Mouse (Mus musculus): ENCODE results near the gene Hpcal4.
"Not testable (repeated sequence)": the region's sequence is repeated elsewhere in the genome, so short reads cannot be mapped to it uniquely, and the experiment has no call there.

The Hpcal4 gene

DNA sequence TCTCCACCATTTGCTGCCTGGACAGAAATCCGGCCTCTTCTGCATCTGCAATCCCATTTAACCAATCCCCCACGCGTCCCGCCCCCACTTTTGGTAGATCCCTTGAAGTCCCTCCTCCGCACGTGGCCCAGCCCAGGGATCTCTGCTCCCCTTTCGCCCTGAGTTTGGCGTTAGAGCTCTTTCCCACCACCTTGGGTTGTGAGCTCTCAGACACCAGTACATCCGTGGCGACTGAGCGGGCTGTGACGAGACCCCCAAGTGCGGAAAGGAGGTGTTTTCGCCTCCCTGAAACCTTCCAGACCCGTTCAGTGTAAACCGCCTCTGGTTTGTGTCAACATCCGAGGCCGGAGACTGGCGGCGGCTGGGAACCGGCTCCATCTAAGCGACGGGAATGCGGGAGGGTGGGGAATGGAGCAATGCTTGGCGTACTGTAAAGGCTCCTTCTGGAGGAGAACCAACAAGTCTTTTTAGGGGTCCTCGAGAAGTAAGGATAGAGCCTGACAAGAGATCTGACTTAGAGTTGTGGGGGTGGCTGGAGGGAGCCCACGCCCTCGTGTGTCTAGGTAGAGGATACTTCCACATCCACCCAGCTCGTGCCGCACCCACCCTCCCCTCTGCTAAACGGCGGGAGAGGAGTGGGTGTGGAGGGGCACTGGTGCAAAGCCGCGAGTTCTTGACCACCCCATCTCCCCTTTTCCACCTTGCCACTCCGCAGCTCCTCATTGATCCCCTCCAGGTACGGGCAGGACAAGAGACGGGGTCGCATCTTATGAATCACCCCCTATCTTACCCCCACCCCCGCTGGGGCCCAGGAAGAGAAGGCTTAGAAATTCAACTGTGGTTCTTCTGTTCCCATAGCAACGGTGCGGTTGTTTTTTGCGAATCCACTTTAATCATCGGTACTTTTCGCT is at the start of gene Hpcal4:
Gene Hpcal4 (plus strand): TSS at position 900 of the 911 bp plus-strand sequence.
- DNase-seq (ENCODE audit: low spot score) = peak; percentile 74

DNA sequence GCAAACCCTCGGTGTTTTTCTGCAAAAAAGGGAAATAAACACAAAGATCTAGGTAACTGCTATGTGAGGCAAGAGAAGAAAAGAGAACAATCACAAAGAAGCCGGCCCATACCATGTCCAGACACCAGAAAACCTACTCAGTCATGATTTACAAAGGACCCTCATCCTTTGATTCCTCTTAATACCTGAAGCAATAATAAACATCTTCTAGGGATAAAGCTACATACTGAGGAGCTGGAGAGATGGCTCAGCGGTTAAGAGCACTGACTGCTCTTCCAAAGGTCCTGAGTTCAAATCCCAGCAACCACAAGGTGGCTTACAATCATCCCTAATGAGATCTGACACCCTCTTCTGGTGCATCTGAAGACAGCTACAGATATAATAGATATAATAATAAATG is 45.5 kb upstream of the Hpcal4 start:
- DNase-seq (ENCODE audit: low spot score) = no peak

DNA sequence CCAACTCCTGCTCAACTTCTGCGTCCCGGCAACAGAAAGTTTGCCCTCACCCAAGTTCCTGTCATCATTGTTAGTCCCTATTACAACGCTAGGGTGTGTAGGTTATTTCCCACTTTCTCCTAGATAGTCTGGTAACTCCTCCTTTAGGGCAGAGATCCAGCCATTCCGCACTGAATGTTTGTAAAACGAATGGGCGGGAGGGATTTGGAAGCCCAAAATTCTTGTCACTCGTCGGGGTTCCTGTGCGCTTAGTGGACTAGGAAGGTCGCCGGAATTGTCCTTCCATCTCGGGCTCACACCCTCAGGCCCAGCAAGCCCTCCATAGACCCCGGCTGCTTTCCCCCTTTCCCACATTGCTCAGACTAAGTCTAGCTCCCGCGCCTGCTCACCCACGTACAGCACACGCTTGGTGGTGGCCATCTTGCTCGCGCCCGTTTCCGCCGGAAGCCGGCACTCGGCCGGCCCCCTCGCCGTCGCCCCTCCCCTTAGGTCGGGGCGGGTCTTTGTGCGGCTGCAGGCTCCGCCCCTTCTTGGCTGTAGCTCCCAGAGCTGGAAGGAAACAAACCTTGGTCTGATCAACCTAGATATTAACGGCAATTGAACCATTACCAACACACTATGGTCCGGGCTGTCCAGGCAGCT is 43.4 kb upstream of the Hpcal4 start, which contains the start of gene Ppie:
Gene Ppie (minus strand): TSS at position 439 of the 642 bp plus-strand sequence.
- DNase-seq (ENCODE audit: low spot score) = peak; percentile 93

DNA sequence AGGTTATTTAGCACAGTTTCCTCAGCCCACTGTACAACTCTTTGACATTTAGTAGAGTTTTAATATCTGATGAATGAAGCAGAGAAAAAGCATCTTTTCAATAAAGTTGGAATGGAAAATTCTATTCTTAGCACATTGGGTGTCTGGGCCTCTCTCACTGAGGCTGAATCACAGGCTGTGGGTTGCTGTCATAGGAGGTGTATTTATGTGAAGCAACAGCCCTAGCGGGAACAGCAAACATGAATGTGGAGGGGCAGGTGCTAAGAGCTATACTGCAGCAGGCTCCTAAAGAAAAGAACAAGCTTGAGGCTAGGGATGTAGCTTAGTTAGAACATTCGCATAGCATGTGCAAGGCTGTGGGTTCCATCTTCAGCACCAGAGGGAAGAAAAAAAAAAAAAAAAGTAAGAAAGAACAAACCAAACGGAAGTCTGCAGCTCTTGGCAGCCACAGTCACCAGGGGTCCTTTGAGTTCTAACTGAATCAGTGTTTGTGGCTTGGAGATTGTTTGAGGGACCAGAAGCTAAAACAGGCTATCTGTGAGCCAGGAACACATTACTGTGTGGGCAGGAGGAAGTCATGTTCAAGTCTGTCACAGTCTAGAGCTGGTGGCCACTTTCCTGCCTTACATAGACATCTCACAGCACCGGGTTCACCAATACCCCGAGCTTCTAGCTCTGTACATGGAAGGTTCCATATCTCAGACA is 35.4 kb upstream of the Hpcal4 start:
- no peak for DNase-seq (ENCODE audit: low spot score)

DNA sequence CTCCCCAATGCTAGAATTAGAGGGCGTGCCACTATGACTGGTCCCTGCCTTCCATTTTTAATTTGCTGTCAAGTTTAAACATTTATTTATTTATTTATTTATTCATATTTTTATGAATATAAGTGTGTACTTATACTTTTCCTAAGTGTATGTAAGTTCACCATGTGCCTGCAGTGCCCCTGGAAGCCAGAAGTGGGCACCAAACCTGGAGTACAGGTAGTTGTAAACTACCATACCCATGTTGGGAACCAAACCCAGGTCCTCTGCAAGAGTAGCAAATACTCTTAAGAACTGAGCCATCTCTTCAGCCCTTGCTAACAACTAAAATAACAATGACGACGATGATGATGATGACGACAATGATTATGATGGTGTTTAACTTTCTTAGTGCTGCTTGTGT is 31.0 kb upstream of the Hpcal4 start:
- no peak for DNase-seq (ENCODE audit: low spot score)

DNA sequence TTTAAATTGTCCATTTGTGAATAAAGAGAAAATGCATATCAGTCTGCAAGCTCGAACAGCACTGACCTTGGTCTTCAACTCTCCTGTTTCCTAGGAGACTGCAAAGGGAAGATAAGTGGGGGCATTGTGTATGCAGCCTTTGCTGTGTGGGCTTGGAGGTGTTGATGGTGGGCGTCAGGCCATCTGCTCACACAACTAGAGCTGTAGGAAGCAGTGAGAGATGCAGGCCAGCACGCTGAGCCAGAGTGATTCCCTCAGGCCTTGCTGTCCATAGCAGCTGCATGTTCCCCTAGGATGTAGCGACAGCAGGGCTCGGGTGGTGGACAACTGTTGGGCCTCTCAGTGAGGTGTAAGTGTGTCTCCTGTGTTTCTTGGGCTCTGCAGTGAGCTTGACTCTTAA is 30.1 kb upstream of the Hpcal4 start:
- no peak for DNase-seq (ENCODE audit: low spot score)

DNA sequence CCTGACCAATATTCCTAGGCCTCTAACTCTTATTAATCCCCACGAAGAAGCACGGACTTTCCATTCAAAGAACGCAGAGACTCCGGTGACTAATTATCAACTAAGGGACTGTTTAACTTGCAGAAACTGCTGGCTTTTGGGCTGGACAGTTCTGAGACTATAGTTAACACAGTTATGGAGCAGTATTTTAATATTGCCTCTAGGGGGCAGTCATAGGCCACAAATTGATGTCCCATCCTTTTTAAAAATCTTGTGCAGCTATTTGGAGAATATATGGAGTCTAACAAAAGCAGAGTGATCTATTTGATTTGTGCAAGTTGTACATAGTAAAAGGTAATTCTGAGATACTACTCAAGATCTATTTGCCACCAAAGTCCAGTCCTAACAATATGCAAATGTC is 28.0 kb upstream of the Hpcal4 start:
- DNase-seq (ENCODE audit: low spot score) = peak; percentile 78

DNA sequence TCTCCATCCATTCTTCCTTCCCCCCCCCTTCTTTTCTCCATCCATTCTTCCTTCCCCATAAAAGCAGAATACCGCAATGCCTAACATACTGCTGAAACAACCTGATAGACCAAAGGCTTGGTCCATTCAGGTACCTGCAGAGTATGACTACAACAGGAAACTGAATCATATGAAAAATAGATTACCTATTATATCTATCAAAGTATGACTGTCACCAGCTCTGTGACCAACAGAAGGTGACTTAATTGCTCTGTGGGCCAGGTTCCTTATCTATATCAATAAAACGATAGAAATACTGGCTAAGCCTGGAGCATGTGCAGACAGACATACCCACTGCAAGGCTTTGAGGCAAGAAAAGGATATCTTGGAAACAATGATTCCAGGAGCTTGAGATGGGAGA is 27.6 kb upstream of the Hpcal4 start:
- no peak for DNase-seq (ENCODE audit: low spot score)

DNA sequence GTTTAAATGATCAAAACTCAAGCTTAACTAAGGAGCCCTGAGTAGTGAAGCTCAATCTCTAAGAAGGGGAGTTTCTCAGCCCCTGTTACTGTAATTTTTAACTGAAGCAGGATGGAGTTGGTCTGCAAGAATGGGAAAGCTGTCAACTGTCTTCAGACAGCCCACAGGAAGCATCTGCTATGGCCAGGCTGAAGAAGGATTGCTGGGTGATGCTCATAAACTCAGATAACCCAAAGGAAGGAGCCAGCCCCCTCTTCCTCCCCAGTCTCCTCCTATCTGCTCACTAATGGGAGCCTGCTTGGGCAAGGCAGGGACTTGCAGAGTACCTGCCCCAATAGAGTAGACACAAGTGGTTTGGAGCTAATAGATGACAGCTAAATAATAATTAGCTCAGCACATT is 27.2 kb upstream of the Hpcal4 start:
- DNase-seq (ENCODE audit: low spot score) = no peak

DNA sequence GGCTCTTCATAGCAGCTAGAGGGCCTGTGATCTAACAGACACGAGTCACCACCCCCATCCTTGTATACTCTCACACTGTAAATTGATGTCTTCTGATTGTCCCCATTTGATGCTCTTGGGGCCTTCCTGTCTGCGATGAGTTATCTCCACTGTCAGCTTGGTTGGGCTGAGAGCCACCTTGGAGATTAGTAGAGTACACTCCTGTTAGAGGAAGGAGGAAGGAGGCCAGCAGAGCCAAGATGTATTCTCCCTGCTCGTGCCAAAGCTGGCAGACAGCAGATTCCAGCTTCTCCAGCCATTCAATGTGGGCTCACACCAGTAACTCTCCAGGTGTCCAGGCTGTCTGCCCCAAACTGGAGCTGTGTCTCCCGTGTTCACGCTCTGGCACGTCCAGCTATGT is 22.5 kb upstream of the Hpcal4 start:
- DNase-seq (ENCODE audit: low spot score) = no peak

DNA sequence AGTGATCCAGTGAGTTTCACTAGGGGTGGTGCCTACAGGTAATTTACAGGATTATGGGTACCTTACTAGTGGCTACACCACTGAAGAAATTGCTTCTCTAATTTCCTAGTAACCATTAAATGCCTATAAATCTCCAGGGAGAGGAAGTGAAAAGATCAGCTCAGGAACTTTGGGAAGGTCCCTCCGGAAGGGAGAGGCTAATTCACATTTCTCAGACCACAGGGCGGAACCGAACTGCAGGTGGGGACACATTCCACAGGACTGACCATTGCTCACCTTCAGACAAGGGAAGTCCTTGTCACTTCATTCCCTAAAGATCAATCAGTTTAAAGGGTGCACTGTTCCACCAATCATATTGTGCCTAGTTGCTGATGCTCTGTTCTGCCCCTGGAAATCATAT is 21.8 kb upstream of the Hpcal4 start:
- DNase-seq (ENCODE audit: low spot score) = not testable (repeated sequence)

DNA sequence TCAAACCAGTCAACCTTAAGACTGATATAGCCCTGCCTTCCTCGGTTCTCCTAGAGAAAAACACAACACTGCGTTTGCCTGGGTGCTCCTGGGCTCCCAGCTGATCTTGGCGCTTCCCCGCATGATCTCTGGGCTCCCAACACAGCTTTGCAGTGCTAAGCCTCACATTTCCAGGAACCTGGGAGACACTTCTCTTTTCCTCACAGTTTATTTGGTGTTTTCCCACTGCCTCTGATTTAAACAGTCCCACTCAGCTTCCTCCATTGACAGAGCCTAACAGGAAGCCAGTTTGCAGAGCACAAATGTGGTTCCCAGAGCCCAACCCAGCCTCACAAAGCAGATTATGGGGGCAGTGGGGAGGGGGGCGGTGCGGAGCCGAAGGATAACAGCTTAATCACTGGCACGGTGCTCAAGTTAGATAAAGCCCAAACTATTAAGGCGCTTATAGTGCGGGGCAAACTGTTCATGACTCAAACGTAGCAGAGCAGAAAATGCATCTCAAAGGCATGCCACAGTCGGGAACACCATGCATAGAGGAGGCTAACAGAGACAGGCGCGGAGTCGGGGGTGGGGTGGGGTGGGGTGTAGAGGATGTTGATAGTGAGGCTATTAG is 20.6 kb upstream of the Hpcal4 start:
- DNase-seq (ENCODE audit: low spot score) = peak; percentile 28

DNA sequence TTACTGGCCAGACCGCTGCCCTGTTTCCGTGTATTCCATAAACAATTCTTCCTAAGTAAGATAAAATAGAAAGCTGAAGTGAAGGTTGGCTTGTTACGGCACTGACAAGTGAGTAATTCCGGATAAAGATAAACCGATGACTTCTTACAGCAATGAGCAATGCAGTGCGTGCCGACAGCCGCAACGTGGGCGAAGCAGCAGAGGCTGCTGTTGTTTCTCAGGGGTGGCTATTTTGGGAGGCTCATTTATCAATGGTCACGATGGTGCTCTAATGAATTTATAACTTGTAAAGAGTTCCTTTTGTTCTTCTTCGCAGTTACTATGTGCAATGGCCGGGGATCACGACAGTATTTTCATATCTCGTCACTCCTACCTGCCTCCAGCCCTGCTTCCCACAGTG is 18.9 kb upstream of the Hpcal4 start:
- DNase-seq (ENCODE audit: low spot score) = no peak

DNA sequence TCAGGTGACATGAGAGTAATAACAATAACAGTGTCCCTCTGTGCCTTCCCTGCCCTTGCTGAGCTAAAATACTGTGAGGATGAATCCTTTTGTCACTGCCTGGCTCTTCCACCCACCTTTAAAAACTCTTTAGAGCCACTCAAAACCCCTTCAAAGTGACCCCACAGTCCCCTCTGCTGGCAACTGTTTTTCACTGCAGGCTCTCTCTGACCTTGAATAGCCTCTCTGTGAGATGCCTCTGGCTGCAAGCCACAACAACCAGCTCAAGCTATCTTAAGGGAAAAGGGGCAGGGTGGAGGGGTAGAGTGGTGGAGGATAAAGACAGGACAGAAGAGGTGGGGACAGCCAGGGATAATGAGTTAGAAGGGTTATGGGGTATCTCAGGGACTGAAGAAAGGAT is 11.2 kb upstream of the Hpcal4 start:
- no peak for DNase-seq (ENCODE audit: low spot score)

DNA sequence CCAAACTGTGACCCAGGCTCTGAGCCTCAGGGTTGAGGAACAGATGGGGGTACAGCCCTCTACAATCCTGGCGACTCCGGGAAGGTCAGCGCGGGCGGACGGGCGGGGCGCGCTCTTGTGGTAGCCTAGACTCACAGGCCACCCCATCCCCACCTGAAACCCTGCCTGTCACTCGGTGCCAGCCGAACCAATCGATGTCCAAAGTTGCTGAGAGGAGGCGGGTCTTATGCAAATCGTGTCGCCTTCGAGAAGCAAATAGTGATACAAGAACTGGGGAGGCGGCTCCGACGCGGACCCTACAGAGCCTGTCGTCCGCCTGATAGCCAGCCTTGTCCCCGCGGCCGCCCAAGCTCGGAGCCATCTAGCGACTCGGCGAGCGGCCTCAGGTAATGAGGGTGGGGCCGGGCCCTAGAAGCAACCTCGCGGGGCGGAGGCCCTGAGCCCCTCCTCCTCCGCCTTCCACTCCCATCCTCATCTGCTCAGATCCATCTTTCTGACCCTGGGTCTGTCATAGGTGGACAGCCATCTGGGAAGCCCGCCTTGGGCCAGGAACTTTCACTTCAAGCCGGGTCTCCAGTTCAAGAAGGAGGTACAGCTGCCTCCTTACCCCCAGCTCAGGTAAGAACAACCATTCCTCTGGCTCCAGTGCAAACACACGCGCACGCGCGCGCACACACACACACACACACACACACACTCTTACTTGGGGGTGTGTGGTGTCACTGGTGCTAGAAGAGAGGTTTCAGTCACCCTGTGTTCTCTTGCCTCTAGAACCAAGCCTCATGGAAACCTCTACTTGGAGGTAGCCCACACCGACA is 421 bp downstream of the Hpcal4 start:
- DNase-seq (ENCODE audit: low spot score) = peak; percentile 93

DNA sequence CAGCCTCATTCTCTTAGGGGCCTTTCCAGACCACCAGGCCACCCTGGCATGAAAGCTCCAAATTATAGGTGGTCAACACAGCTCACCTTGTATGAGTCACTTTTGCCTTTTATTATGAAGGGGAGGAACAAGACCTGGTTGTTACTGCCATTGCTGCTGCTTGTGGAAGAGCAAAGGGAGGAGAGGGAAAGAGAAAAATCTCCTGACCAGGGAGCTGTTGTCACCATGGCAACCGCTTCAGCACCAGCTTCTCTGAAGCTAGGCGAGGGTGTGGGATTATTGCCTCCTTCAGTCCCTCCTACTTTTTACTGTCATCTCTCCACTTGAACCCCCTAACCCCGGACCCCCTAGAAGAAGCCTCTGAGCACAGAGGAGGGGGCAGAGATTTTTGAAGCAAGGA is 1.8 kb downstream of the Hpcal4 start:
- no peak for DNase-seq (ENCODE audit: low spot score)

DNA sequence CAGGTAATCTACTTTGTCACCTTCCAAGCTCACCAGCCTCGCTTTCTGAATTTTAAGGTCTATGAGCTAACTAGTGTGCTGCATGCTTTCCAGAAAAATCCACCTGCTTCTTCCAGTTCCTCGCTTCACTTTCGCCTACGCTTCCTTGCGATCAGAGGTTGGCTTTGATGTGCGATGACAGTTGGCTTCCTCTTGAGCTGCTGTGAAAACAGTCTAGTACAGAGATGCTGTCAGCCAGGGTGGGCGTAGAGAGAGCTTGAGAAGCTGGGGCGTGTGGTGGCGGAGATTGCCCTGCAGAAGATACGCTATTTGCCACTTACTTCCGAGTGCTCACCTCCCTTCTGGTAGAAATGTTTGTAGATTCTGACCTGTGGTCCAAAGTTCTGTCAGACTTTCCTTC is 9.3 kb downstream of the Hpcal4 start:
- DNase-seq (ENCODE audit: low spot score) = no peak

DNA sequence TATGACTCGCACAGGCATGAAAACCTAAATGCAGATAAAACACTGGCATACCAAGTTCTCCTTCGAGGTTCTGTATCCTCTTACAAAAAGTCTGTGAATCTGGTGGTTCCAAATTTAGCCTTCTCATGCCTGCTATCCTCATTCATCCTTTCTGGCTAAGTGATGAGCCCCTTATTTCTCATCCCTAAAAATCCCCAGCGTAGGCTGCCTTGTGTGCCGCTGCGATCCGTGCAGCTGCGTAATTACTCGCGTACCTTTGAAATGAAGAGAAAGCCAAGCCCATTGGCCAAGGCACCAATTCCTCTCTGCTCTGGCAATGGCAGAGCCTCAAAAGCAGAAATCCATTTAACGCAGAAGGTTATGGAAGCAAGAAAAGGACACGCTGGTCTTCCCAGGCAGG is 10.8 kb downstream of the Hpcal4 start:
- no peak for DNase-seq (ENCODE audit: low spot score)

DNA sequence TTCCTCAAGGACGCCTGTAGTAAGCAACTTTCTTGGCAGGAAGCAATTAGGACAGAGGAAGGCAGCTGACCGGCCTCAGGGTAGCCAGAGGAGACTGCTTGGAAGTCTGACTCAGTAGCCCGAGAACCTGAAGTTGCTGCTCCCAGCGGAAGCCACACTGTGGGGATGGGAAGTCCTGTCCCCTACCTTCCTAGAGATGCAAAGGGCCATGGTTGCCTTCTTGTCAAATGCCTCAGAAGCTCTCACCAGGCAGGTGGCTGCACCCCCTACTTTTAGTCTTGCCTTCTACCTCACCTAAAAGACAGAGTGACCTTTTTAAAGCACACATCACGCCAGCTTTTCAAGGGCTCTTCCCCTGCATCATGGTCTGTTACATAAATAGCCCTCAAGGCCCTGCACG is 13.7 kb downstream of the Hpcal4 start:
- DNase-seq (ENCODE audit: low spot score) = no peak

DNA sequence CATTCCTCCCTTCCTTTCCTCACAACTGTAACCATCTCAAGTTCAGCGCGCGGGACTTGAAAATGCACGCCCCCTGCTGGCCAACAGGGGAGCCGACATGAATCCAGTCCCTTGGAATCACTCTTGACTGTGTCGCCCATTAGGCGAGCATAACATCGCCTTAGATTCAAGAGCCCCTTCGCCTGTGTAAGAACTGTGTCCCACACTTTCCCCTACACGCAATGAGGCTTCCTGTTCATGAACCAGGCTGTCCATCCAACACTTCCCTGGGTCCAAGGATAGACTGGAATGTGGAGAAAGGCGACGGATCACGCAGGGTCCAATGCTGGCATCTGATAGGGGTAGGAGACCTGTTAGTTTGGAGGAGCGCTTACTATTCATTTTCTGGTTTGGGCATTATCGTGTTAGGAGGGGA is 17.8 kb downstream of the Hpcal4 start:
- peak; percentile 88 for DNase-seq (ENCODE audit: low spot score)
